Mouse (Mus musculus): ENCODE data around the gene Oxsr1. TPM values are rescaled to one million over a fixed set of nuclear protein-coding genes. Genes with fewer than 3 reads are reported as not detected.
"Not testable (repeated sequence)": the region's sequence is repeated elsewhere in the genome, so short reads cannot be mapped to it uniquely, and the experiment has no call there.

Oxsr1 gene
- polyA plus RNA-seq, 1 experiment from 2014 or later: 13.6 TPM

DNA sequence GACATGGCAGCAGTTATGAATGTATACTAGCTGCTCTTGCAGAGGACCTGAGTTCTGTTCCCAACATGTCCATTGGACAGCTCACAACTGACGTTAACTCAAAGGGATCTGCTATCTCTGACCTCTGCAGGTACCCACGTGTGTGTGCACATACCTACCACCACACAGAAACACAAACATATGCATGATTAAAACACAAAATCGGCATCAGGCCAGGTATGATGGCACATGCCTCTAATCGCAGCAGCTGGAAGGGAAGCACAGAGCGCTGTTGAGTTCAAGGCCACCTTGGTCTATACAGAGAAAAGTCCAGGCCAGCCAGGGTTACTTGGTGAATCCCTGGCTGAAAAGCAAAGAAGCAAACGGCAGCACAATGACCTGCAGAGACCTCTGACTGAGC, 24.5 kb downstream of the Oxsr1 start:
- H3K4me1 ChIP-seq: no peaks in the 10 kb centered on the region
- no peak overlapping the region for H3K4me3 ChIP-seq
- WGBS: 85% methylated on average over 6 of the region's 6 CpGs
- peak; percentile 13 for DNase-seq (ENCODE audit: low spot score)
- no peaks in the 10 kb centered on the region for H3K9me3 ChIP-seq
- peaks cover 15% of the 10 kb centered on the region for H3K36me3 ChIP-seq
- H3K27me3 ChIP-seq (ENCODE audit: insufficient read depth, poor library complexity, severe bottlenecking): no peaks in the 10 kb centered on the region
- H3K27ac ChIP-seq: no peak overlapping the region

DNA sequence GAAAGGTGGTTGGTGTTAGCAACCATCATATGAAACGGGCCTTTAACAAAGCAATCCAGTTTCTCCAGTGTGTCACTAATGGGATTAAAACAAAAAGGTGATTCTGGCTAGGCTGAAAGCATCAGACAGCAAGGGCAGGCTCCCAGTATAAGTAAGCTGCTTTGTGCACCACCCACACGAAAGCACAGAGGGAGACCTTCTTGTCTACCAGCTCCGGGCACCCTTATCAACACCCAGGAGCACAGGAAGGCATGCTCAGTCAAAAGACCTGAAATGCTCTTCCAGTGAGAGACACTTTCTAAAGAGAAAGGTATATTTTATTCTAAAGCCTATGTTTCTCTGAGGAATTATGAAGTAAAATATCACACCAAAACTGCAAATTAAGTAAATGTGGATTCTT, 31.4 kb downstream of the Oxsr1 start:
- Histone ChIP-seq H3K4me3 (no peak overlapping the region), H3K4me1 (peaks cover 7% of the 10 kb centered on the region), H3K27me3 (ENCODE audit: insufficient read depth, poor library complexity, severe bottlenecking) (no peaks in the 10 kb centered on the region), H3K27ac (no peak overlapping the region), H3K9me3 (no peaks in the 10 kb centered on the region), H3K36me3 (peaks cover 22% of the 10 kb centered on the region)
- no peak for DNase-seq (ENCODE audit: low spot score)
- WGBS: 69% methylated on average over 3 of the region's 3 CpGs

DNA sequence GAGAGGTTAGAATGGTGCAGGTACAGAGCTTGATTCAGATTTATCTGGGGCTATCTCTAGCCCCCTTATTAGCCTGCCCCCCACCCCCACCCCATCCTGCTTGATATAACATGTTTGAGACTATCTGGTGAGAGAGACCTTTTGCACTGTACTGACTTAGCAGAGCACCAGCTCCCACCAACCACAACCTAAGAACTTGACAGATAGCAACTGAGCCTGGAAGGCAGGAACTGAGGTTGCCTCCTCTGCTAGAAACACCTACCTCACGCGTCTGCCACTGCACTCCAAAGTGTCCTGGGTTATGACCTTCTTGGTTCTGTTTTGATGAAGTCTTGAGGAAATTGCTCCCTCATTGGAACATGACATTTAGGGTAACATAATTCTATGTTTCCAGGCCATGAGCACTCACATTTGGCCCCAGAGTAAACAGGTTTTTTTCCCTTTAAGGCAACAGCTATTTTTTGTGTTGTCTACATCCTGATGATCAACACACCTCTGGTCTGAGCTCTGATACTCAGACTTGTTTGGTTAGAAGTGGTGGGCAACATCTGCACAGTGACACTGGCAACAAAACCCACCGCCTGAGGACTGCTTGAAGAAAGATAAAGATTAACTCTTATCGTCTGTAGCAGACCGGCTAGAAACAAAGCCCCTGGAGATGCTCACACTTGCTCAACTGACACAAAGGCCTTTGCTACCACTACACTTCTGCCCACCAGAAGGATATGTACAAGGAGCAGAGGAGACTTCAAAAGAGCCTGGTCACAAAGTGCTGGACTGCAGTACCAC, 41.1 kb downstream of the Oxsr1 start:
- Histone ChIP-seq H3K36me3 (peaks cover 31% of the 10 kb centered on the region; the same call in 1 of the 2 replicates), H3K27ac (no peak overlapping the region), H3K4me1 (0 out of 2 replicates have a peak, but pooled peaks cover under 1% of the 10 kb centered on the region), H3K4me3 (no peak overlapping the region), H3K27me3 (ENCODE audit: insufficient read depth, poor library complexity, severe bottlenecking) (no peaks in the 10 kb centered on the region), H3K9me3 (no peaks in the 10 kb centered on the region)
- peak; percentile 51 for DNase-seq (ENCODE audit: low spot score)
- 56% methylated on average over 5 of the region's 5 CpGs for WGBS

DNA sequence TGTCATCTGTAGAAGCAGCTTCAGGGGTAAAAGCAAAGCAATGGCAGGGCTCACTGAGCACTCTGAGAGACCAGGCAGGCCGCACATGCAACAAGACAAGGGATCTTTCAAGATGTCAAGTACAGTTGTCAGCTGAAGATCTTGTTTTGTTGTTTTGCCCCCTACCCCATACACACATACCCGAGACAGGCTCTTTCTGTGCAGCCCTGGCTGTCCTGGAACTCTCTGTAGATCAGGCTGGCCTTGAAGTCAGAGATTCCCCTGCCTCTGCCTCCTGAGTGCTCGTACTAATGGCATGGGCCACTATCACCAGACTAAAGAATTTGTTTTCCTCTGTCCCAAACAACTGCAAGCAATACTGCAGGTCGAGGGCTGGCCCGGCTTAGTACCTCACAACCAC, 44.2 kb downstream of the Oxsr1 start:
- DNase-seq (ENCODE audit: low spot score): peak; percentile 61
- Histone ChIP-seq H3K4me3 (no peak overlapping the region), H3K4me1 (no peaks in the 10 kb centered on the region), H3K27ac (no peak overlapping the region), H3K36me3 (peaks cover 23% of the 10 kb centered on the region; the same call in 1 of the 2 replicates), H3K27me3 (ENCODE audit: insufficient read depth, poor library complexity, severe bottlenecking) (no peaks in the 10 kb centered on the region), H3K9me3 (no peaks in the 10 kb centered on the region)
- 90% methylated on average over 5 of the region's 5 CpGs for WGBS

DNA sequence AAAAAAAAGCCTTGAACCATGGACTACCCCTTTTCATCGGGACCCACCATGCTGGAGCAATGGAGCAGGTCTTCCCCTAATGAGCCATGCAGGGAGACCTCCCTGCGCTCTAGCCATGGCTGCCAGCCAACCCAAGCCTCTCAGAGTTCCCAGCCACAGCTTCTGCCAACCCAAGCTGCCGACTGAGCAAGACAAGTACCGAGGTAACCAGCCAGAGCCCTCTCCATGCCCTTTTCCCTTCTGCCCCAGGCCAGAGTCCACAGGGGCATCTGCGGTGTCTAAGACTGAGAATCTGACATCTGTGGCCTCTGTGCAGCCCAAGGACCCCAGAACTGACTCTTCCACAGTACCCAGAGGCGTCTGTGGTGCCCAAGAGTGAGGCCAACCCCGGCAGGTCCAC, 45.9 kb downstream of the Oxsr1 start:
- peaks cover 24% of the 10 kb centered on the region; the same call in 1 of the 2 replicates for H3K36me3 ChIP-seq
- H3K4me1 ChIP-seq: peaks cover 5% of the 10 kb centered on the region; the same call in 1 of the 2 replicates
- no peak overlapping the region for H3K27ac ChIP-seq
- no peaks in the 10 kb centered on the region for H3K9me3 ChIP-seq
- DNase-seq (ENCODE audit: low spot score): peak; percentile 70
- no peak overlapping the region for H3K4me3 ChIP-seq
- WGBS: 84% methylated on average over 7 of the region's 7 CpGs
- no peaks in the 10 kb centered on the region for H3K27me3 ChIP-seq (ENCODE audit: insufficient read depth, poor library complexity, severe bottlenecking)

DNA sequence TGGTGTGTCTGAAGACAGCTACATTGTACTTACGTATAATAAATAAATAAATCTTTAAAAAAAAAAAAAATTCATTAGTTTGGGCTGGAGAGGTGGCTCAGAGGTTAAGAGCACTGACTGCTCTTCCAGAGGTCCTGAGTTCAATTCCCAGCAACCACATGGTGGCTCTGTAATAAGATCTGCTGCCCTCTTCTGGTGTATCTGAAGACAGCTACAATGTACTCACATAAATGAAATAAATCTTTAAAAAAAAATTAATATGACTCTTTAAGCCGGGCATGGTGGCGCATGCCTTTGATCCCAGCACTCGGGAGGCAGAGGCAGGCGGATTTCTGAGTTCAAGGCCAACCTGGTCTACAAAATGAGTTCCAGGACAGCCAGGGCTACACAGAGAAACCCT, 47.4 kb downstream of the Oxsr1 start:
- whole genome bisulfite sequencing: 94% methylated on average over 5 of the region's 5 CpGs
- not testable (repeated sequence) for DNase-seq (ENCODE audit: low spot score)

DNA sequence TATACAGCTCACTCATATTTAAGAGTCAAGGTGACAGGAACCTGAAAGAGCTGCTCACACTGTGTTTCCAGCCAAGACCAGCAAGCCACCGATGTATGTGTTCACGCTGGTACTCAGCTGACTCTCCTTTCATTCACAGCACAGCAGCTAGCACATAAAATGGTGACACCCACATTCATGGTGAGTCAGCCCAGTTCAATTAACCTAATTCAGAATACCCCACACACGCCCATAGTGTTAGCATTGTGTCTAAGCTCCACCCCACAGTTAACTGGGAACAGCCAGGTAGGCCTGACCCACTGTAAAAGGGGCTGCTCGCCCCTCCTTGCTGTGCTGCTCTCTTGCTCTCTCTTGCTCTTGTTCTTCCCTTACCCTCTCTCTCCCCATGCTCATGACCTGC, 50.7 kb downstream of the Oxsr1 start:
- Histone ChIP-seq H3K27ac (no peak overlapping the region), H3K9me3 (no peaks in the 10 kb centered on the region), H3K4me3 (no peak overlapping the region), H3K36me3 (peaks cover 46% of the 10 kb centered on the region), H3K4me1 (peaks cover 5% of the 10 kb centered on the region; the same call in 1 of the 2 replicates), H3K27me3 (ENCODE audit: insufficient read depth, poor library complexity, severe bottlenecking) (no peaks in the 10 kb centered on the region)
- WGBS: 89% methylated on average over 4 of the region's 4 CpGs
- no peak for DNase-seq (ENCODE audit: low spot score)

More for the DNA sequence above, 47.4 kb downstream of the Oxsr1 start:
- not testable (repeated sequence) for H3K27ac ChIP-seq; H3K27me3 ChIP-seq (ENCODE audit: insufficient read depth, poor library complexity, severe bottlenecking); H3K4me1 ChIP-seq; H3K9me3 ChIP-seq; H3K4me3 ChIP-seq
- H3K36me3 ChIP-seq: peaks cover 31% of the 10 kb centered on the region; the same call in 1 of the 2 replicates

DNA sequence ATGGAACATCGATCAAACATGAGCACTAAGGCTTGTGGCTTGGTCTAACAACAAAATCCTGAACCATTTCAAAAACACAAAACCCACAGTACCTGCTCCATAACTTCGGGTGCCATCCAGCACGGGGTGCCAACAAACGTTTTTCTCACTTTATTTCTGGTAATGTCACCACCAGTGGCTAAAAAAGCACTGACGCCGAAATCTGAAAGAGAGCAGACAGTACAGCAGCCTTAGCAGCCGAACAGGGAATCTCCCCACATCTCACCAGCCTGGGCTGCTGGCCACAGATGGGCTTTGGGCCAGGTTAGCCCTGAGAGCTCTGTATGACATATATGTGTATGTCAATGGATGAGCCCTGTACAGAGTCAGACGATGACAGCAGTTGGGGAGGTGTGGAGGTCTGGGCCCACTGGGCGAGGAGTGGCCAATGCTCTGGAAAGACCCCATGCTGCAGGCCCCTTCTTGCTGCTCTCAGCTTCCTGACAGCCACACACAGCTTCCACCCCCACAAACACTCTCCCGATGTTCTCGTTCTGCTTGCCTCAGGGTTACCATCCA, 53.6 kb downstream of the Oxsr1 start:
- H3K27ac ChIP-seq: no peak overlapping the region
- peaks cover 65% of the 10 kb centered on the region for H3K36me3 ChIP-seq
- WGBS: 91% methylated on average over 11 of the region's 11 CpGs
- H3K4me1 ChIP-seq: peaks cover 5% of the 10 kb centered on the region; the same call in 1 of the 2 replicates
- no peak overlapping the region for H3K4me3 ChIP-seq
- no peaks in the 10 kb centered on the region for H3K9me3 ChIP-seq
- H3K27me3 ChIP-seq (ENCODE audit: insufficient read depth, poor library complexity, severe bottlenecking): no peaks in the 10 kb centered on the region
- DNase-seq (ENCODE audit: low spot score): peak; percentile 52

DNA sequence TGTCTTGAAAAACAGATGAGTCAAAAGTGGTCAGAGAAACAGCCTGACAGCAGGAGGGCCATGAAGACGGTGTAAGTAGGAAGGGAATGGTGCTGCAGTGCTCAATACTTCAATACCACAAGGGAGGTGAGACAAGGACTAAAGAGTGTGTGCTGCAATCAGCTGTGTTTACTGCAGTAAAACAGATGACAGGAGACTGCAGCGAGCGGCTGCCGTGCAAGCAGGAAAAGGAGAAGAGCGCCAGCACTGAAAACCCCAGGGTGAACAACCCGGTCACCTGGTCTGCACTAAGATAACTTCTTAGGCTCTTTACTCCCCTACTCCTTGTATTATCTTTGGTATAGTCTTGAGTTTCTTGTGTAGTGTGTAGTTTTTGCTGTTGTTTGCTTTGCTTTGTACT, 54.1 kb downstream of the Oxsr1 start:
- H3K27me3 ChIP-seq (ENCODE audit: insufficient read depth, poor library complexity, severe bottlenecking): no peaks in the 10 kb centered on the region
- peaks cover 68% of the 10 kb centered on the region for H3K36me3 ChIP-seq
- no peak overlapping the region for H3K27ac ChIP-seq
- WGBS: 90% methylated on average over 6 of the region's 6 CpGs
- H3K4me1 ChIP-seq: peaks cover 5% of the 10 kb centered on the region; the same call in 1 of the 2 replicates
- DNase-seq (ENCODE audit: low spot score): peak; percentile 10
- no peak overlapping the region for H3K4me3 ChIP-seq
- no peaks in the 10 kb centered on the region for H3K9me3 ChIP-seq

DNA sequence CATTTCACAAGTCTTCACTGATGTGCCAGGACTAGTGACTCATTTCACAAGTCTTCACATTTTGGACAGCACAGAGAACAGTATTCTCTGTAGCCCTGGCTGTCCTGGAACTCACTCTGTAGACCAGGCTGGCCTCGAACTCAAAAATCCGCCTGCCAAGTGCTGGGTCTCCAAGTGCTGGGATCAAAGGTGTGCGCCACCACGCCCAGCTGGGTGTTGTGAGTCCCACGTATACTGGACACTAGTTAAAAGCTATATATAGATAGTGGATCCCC, 56.2 kb downstream of the Oxsr1 start:
- not testable (repeated sequence) for H3K4me3 ChIP-seq; H3K27ac ChIP-seq; H3K9me3 ChIP-seq; H3K4me1 ChIP-seq; H3K27me3 ChIP-seq (ENCODE audit: insufficient read depth, poor library complexity, severe bottlenecking)
- WGBS: 96% methylated on average over 5 of the region's 5 CpGs
- DNase-seq (ENCODE audit: low spot score): peak; percentile 43
- H3K36me3 ChIP-seq: peaks cover 75% of the 10 kb centered on the region

DNA sequence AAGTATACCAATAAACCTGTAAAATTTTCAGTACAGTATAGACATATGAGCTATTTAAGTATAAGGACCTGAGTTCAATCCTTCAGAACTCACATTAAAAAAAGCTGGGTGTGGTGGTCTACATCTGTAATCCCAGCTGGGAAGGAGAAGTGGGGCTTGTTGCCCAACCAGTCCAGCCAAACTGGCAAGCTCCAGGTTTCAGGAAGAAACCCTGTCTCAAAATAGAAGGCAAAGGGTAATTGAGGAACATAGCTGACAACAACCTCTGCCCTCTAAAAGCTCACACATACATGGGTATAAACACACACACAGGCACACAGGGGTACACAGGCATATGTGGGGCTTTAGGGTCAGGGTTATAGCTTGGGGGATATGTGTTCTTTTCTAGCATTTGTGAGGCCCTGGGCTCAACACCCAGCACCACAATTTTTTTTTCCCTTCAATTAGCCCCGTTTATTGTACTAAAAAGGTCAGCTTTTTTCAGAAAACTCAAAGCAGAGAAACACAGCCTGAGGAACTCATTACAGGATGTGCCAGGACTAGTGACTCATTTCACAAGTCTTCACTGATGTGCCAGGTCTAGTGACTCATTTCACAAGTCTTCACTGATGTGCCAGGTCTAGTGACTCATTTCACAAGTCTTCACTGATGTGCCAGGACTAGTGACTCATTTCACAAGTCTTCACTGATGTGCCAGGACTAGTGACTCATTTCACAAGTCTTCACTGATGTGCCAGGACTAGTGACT, 56.7 kb downstream of the Oxsr1 start:
- DNase-seq (ENCODE audit: low spot score): peak; percentile 38
- H3K36me3 ChIP-seq: peaks cover 74% of the 10 kb centered on the region
- H3K9me3 ChIP-seq; H3K27me3 ChIP-seq (ENCODE audit: insufficient read depth, poor library complexity, severe bottlenecking); H3K27ac ChIP-seq; H3K4me1 ChIP-seq; H3K4me3 ChIP-seq: not testable (repeated sequence)
- 83% methylated on average over 1 of the region's 1 CpGs for WGBS

DNA sequence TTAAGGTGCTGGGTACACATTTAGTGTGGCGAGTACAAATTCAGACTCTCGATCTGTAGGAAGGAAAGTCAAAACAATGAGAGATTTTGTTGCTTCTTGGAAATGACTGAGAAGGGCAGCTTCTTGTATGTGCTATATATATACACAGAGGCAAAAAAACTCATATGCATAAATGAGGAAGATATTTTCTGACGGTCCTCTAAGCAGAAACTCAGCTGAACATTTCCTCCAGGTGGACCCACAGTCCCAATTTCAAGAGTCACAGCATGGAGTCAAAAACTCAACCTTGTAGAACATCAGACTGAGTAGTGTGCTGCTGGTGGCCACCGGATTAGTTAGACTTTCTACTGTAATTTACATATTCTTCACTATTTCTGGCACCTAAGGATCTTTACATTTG, 59.2 kb downstream of the Oxsr1 start:
- Histone ChIP-seq H3K27me3 (ENCODE audit: insufficient read depth, poor library complexity, severe bottlenecking) (no peaks in the 10 kb centered on the region), H3K4me1 (no peaks in the 10 kb centered on the region), H3K9me3 (no peaks in the 10 kb centered on the region), H3K27ac (no peak overlapping the region), H3K4me3 (no peak overlapping the region), H3K36me3 (peaks cover 78% of the 10 kb centered on the region)
- peak; percentile 3 for DNase-seq (ENCODE audit: low spot score)
- 90% methylated on average over 4 of the region's 4 CpGs for WGBS

DNA sequence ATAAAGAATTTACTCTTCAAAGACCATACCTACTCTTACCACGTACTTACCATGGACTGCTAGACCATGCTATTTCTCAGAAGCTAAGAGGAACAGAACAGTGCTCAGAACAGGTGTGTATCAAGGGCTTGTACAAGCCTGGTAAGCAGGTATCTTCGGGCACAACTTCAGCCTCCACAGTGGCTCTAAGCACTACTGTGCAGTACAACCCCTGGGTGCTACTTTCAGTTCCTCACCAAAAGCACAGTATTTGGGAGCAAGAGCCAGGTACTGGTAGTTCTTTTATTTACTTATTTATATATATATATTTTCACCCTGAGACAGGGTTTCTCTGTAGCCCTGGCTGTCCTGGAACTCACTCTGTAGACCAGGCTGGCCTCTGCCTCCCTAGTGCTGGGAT, 61.4 kb downstream of the Oxsr1 start:
- Histone ChIP-seq H3K9me3 (no peaks in the 10 kb centered on the region), H3K27ac (no peak overlapping the region), H3K4me1 (no peaks in the 10 kb centered on the region), H3K36me3 (peaks cover 79% of the 10 kb centered on the region), H3K27me3 (ENCODE audit: insufficient read depth, poor library complexity, severe bottlenecking) (no peaks in the 10 kb centered on the region), H3K4me3 (no peak overlapping the region)
- peak; percentile 11 for DNase-seq (ENCODE audit: low spot score)
- WGBS: 97% methylated on average over 2 of the region's 2 CpGs
